33 mouse cellular contexts compared by ENCODE assay signal in genomic region chr6:3531445-3531844, GRCm38 (mm10). TPM values are rescaled to one million over a fixed set of nuclear protein-coding genes. Genes with fewer than 3 reads are reported as not detected.
DNase-seq lines count a peak whose midpoint lies in the region; ATAC-seq lines count a peak whose summit lies in the region.
"Had no signal": no experiment of that assay in that cellular context is flagged by ENCODE, and none has a peak within 500 bp of the region (broad histone marks: within the 10 kb centered on the region; RNA-seq: fewer than 3 reads in every experiment).

No protein-coding gene starts in this region.

- peak; percentile 3 for DNase-seq in embryonic facial prominence, embryonic 11.5 days (ENCODE audit: low spot score)
- no peak for DNase-seq in embryonic facial prominence, embryonic 10.5 days (ENCODE audit: low spot score)
- peak; percentile 10 for DNase-seq in hindbrain, embryonic 11.5 days (ENCODE audit: low spot score)
- peak; percentile 41 for DNase-seq in embryo, embryonic 10.5 days (ENCODE audit: low spot score)
- no peak for DNase-seq in cerebellum, adult 11 months
- DNase-seq: adrenal gland, adult 8-10 months; cerebellum, adult 9-10 months; cerebellum, postnatal 36 days; gastrocnemius, adult 2 months; gastrocnemius, postnatal 36 days; heart, adult 2 months; heart, postnatal 4 days; kidney, adult 18-20 months; kidney, postnatal 4 days; left cerebral cortex, postnatal 4 days; liver, postnatal 0 days; lung, postnatal 36 days; thymus, adult 18-20 months; thymus, postnatal 25 days had no signal

- ATAC-seq in embryonic facial prominence, embryonic 11.5 days (replicated peaks; ENCODE audit: insufficient number of reproducible peaks, low FRiP score, low TSS enrichment, low read depth): no peak
- no peak for ATAC-seq in hindbrain, embryonic 11.5 days (ENCODE audit: low FRiP score)
- no peak for ATAC-seq in hindbrain, embryonic 12.5 days (ENCODE audit: low FRiP score)
- ATAC-seq in midbrain, embryonic 12.5 days (ENCODE audit: low FRiP score, low read depth): peak; percentile 60
- no peak for ATAC-seq in intestine, embryonic 15.5 days
- ATAC-seq: activated CD4-positive, CD25-positive, alpha-beta regulatory T cell, adult 4 months; inflammation-experienced regulatory T-cells, adult 6 months; liver, embryonic 12.5 days; liver, postnatal 0 days had no signal

- no peak overlapping the region for H3K9ac ChIP-seq in embryonic facial prominence, embryonic 11.5 days (replicated peaks; ENCODE audit: low read length)
- no peak overlapping the region for H3K9ac ChIP-seq in hindbrain, embryonic 11.5 days (ENCODE audit: low read depth, low read length)
- H3K9ac ChIP-seq in hindbrain, embryonic 12.5 days: no peak overlapping the region
- no peak overlapping the region for H3K9ac ChIP-seq in midbrain, embryonic 12.5 days (replicated peaks)
- no peak overlapping the region for H3K9ac ChIP-seq in intestine, embryonic 15.5 days
- H3K9ac ChIP-seq: embryonic facial prominence, embryonic 12.5 days; heart, embryonic 12.5 days; liver, embryonic 12.5 days; liver, postnatal 0 days had no signal

- H3K4me3 ChIP-seq in embryonic facial prominence, embryonic 11.5 days (ENCODE audit: low read depth, low read length): no peak overlapping the region
- H3K4me3 ChIP-seq in embryonic facial prominence, embryonic 10.5 days: no peak overlapping the region
- no peak overlapping the region for H3K4me3 ChIP-seq in hindbrain, embryonic 11.5 days (ENCODE audit: low read depth, low read length)
- H3K4me3 ChIP-seq in hindbrain, embryonic 12.5 days: no peak overlapping the region
- no peak overlapping the region for H3K4me3 ChIP-seq in midbrain, embryonic 12.5 days
- H3K4me3 ChIP-seq in intestine, embryonic 15.5 days (replicated peaks): no peak overlapping the region
- H3K4me3 ChIP-seq: embryonic facial prominence, embryonic 12.5 days; gastrocnemius, adult 2 months; heart, adult 2 months; heart, embryonic 12.5 days; liver, embryonic 12.5 days; megakaryocyte, embryonic 14.5 days had no signal

- H3K27ac ChIP-seq in embryonic facial prominence, embryonic 11.5 days (replicated peaks; ENCODE audit: low read depth, low read length): no peak overlapping the region
- no peak overlapping the region for H3K27ac ChIP-seq in embryonic facial prominence, embryonic 10.5 days (replicated peaks)
- no peak overlapping the region for H3K27ac ChIP-seq in hindbrain, embryonic 11.5 days (ENCODE audit: low read depth, low read length)
- no peak overlapping the region for H3K27ac ChIP-seq in hindbrain, embryonic 12.5 days
- 0 out of 2 replicates have a peak overlapping the region, but pooled peaks have one; percentile 25 for H3K27ac ChIP-seq in midbrain, embryonic 12.5 days (replicated peaks)
- H3K27ac ChIP-seq in intestine, embryonic 15.5 days: no peak overlapping the region
- H3K27ac ChIP-seq: embryonic facial prominence, embryonic 12.5 days; gastrocnemius, adult 2 months; heart, adult 2 months; kidney, postnatal 0 days; liver, embryonic 12.5 days; stomach, postnatal 0 days had no signal

- H3K36me3 ChIP-seq in embryonic facial prominence, embryonic 11.5 days (replicated peaks; ENCODE audit: control insufficient read depth, insufficient read depth, low read depth, low read length): no peaks in the 10 kb centered on the region
- 0 out of 2 replicates have a peak, but pooled peaks cover 6% of the 10 kb centered on the region for H3K36me3 ChIP-seq in embryonic facial prominence, embryonic 10.5 days (replicated peaks)
- H3K36me3 ChIP-seq in hindbrain, embryonic 11.5 days (ENCODE audit: control insufficient read depth, insufficient read depth, low read length): no peaks in the 10 kb centered on the region
- 0 out of 2 replicates have a peak, but pooled peaks cover 4% of the 10 kb centered on the region for H3K36me3 ChIP-seq in hindbrain, embryonic 12.5 days
- peaks cover 2% of the 10 kb centered on the region; the same call in 1 of the 2 replicates for H3K36me3 ChIP-seq in midbrain, embryonic 12.5 days
- H3K36me3 ChIP-seq in intestine, embryonic 15.5 days: no peaks in the 10 kb centered on the region
- H3K36me3 ChIP-seq: embryonic facial prominence, embryonic 12.5 days had no signal

- H3K4me1 ChIP-seq in embryonic facial prominence, embryonic 11.5 days (ENCODE audit: control insufficient read depth, insufficient read depth, low read length): no peaks in the 10 kb centered on the region
- no peaks in the 10 kb centered on the region for H3K4me1 ChIP-seq in embryonic facial prominence, embryonic 10.5 days
- no peaks in the 10 kb centered on the region for H3K4me1 ChIP-seq in hindbrain, embryonic 11.5 days (replicated peaks; ENCODE audit: control insufficient read depth, insufficient read depth, low read length)
- 0 out of 2 replicates have a peak, but pooled peaks cover 5% of the 10 kb centered on the region for H3K4me1 ChIP-seq in hindbrain, embryonic 12.5 days
- peaks cover 6% of the 10 kb centered on the region for H3K4me1 ChIP-seq in midbrain, embryonic 12.5 days
- no peaks in the 10 kb centered on the region for H3K4me1 ChIP-seq in intestine, embryonic 15.5 days (replicated peaks)
- H3K4me1 ChIP-seq: embryonic facial prominence, embryonic 12.5 days; heart, embryonic 12.5 days had no signal

- no peak overlapping the region for H3K4me2 ChIP-seq in embryonic facial prominence, embryonic 11.5 days (ENCODE audit: low read depth, low read length)
- no peak overlapping the region for H3K4me2 ChIP-seq in hindbrain, embryonic 11.5 days (replicated peaks; ENCODE audit: low read depth, low read length)
- H3K4me2 ChIP-seq in hindbrain, embryonic 12.5 days (replicated peaks): no peak overlapping the region
- no peak overlapping the region for H3K4me2 ChIP-seq in midbrain, embryonic 12.5 days (replicated peaks)
- no peak overlapping the region for H3K4me2 ChIP-seq in intestine, embryonic 15.5 days (replicated peaks)
- H3K4me2 ChIP-seq: embryonic facial prominence, embryonic 12.5 days; heart, embryonic 12.5 days; liver, embryonic 12.5 days had no signal

- H3K9me3 ChIP-seq in embryonic facial prominence, embryonic 11.5 days (replicated peaks; ENCODE audit: control insufficient read depth, low read length): no peaks in the 10 kb centered on the region
- H3K9me3 ChIP-seq in embryonic facial prominence, embryonic 10.5 days: no peaks in the 10 kb centered on the region
- no peaks in the 10 kb centered on the region for H3K9me3 ChIP-seq in hindbrain, embryonic 11.5 days (ENCODE audit: control insufficient read depth, low read length)
- H3K9me3 ChIP-seq in hindbrain, embryonic 12.5 days (replicated peaks): no peaks in the 10 kb centered on the region
- H3K9me3 ChIP-seq in midbrain, embryonic 12.5 days: no peaks in the 10 kb centered on the region
- no peaks in the 10 kb centered on the region for H3K9me3 ChIP-seq in intestine, embryonic 15.5 days
- H3K9me3 ChIP-seq: embryonic facial prominence, embryonic 12.5 days; heart, embryonic 12.5 days; liver, embryonic 12.5 days; megakaryocyte, embryonic 14.5 days had no signal

- no peaks in the 10 kb centered on the region for H3K27me3 ChIP-seq in embryonic facial prominence, embryonic 11.5 days (ENCODE audit: control insufficient read depth, insufficient read depth, low read length)
- no peaks in the 10 kb centered on the region for H3K27me3 ChIP-seq in embryonic facial prominence, embryonic 10.5 days (replicated peaks; ENCODE audit: low read depth, poor library complexity, severe bottlenecking)
- no peaks in the 10 kb centered on the region for H3K27me3 ChIP-seq in hindbrain, embryonic 11.5 days (ENCODE audit: control insufficient read depth, insufficient read depth, low read length)
- H3K27me3 ChIP-seq in hindbrain, embryonic 12.5 days: no peaks in the 10 kb centered on the region
- no peaks in the 10 kb centered on the region for H3K27me3 ChIP-seq in midbrain, embryonic 12.5 days
- H3K27me3 ChIP-seq in intestine, embryonic 15.5 days (replicated peaks): no peaks in the 10 kb centered on the region
- H3K27me3 ChIP-seq: CH12.LX; embryonic facial prominence, embryonic 12.5 days; heart, embryonic 12.5 days; liver, embryonic 12.5 days; megakaryocyte, embryonic 14.5 days had no signal

- WGBS in embryonic facial prominence, embryonic 11.5 days: 57% methylated on average over 5 of the region's 5 CpGs
- 67% methylated on average over 5 of the region's 5 CpGs for WGBS in embryonic facial prominence, embryonic 10.5 days
- 22% methylated on average over 5 of the region's 5 CpGs for WGBS in hindbrain, embryonic 11.5 days
- WGBS in hindbrain, embryonic 12.5 days: 28% methylated on average over 5 of the region's 5 CpGs
- 12% methylated on average over 5 of the region's 5 CpGs for WGBS in midbrain, embryonic 12.5 days
- WGBS in intestine, embryonic 15.5 days: 83% methylated on average over 5 of the region's 5 CpGs

RNA-seq across cellular contexts. Expression of gene Vps50, which starts 33.3 kb away (rescaled TPM):
- polyA plus RNA-seq in embryonic facial prominence, embryonic 11.5 days (2014; fragmentation: Nextera tagmentation; extraction: Ambion mirVana): 38.5 and 40.2 TPM in 2 replicates
- 33.7 and 35.6 TPM in 2 replicates for polyA plus RNA-seq in embryonic facial prominence, embryonic 10.5 days (2016; fragmentation: Nextera tagmentation; extraction: Ambion mirVana)
- 39.5 and 45.4 TPM in 2 replicates for polyA plus RNA-seq in hindbrain, embryonic 11.5 days (2014; fragmentation: Nextera tagmentation; extraction: Ambion mirVana)
- 40.0 and 41.3 TPM in 2 replicates for polyA plus RNA-seq in hindbrain, embryonic 12.5 days (2016; fragmentation: Nextera tagmentation; extraction: Ambion mirVana)
- 41.9 and 46.9 TPM in 2 replicates for polyA plus RNA-seq in midbrain, embryonic 12.5 days (2016; fragmentation: Nextera tagmentation; extraction: Ambion mirVana)
- 28.4 and 30.8 TPM in 2 replicates for polyA plus RNA-seq in intestine, embryonic 15.5 days (2015; fragmentation: Nextera tagmentation; extraction: Ambion mirVana)

RNA-seq across cellular contexts. Expression of gene Hepacam2, which starts 33.3 kb away (rescaled TPM):
- 0.53 and 0.84 TPM in 2 replicates for polyA plus RNA-seq in embryonic facial prominence, embryonic 11.5 days (2014; fragmentation: Nextera tagmentation; extraction: Ambion mirVana)
- 0.36 and 0.72 TPM in 2 replicates for polyA plus RNA-seq in embryonic facial prominence, embryonic 10.5 days (2016; fragmentation: Nextera tagmentation; extraction: Ambion mirVana)
- 2.2 and 2.8 TPM in 2 replicates for polyA plus RNA-seq in hindbrain, embryonic 11.5 days (2014; fragmentation: Nextera tagmentation; extraction: Ambion mirVana)
- polyA plus RNA-seq in hindbrain, embryonic 12.5 days (2016; fragmentation: Nextera tagmentation; extraction: Ambion mirVana): 1.7 and 1.8 TPM in 2 replicates
- 3.4 and 4.7 TPM in 2 replicates for polyA plus RNA-seq in midbrain, embryonic 12.5 days (2016; fragmentation: Nextera tagmentation; extraction: Ambion mirVana)
- 16.6 and 17.0 TPM in 2 replicates for polyA plus RNA-seq in intestine, embryonic 15.5 days (2015; fragmentation: Nextera tagmentation; extraction: Ambion mirVana)
- polyA plus RNA-seq: C2C12; heart, embryonic 12.5 days; heart, postnatal 0 days had no signal

Comparison
In these comparisons a context has a peak if more than half of its experiments do, and no peak if none do; other contexts are left out.
1. DNase-seq: peak in embryonic facial prominence, embryonic 11.5 days (single experiment), hindbrain, embryonic 11.5 days (single experiment) and embryo, embryonic 10.5 days (single experiment); none in embryonic facial prominence, embryonic 10.5 days (single experiment) and cerebellum, adult 11 months (single experiment).